ENCODE assay signal across 13 mouse cellular contexts in genomic region chr4:62500799-62501198, GRCm38 (mm10). TPM values are rescaled to one million over a fixed set of nuclear protein-coding genes. Genes with fewer than 3 reads are reported as not detected.
DNase-seq lines count a peak whose midpoint lies in the region; ATAC-seq lines count a peak whose summit lies in the region.
"Had no signal": no experiment of that assay in that cellular context is flagged by ENCODE, and none has a peak within 500 bp of the region (broad histone marks: within the 10 kb centered on the region; RNA-seq: fewer than 3 reads in every experiment).

No protein-coding gene starts in this region.

- no peak overlapping the region for H3K9ac ChIP-seq in kidney, embryonic 14.5 days (ENCODE audit: low read depth, low read length)
- H3K9ac ChIP-seq in kidney, embryonic 16.5 days (replicated peaks; ENCODE audit: low read length) = no peak overlapping the region
- H3K9ac ChIP-seq in neural tube, embryonic 13.5 days = no peak overlapping the region

- H3K4me2 ChIP-seq in kidney, embryonic 14.5 days (replicated peaks; ENCODE audit: low read depth, low read length) = peak overlapping the region; percentile 72; the same call in 1 of the 2 replicates
- H3K4me2 ChIP-seq in kidney, embryonic 16.5 days (replicated peaks; ENCODE audit: low read depth, low read length) = no peak overlapping the region
- H3K4me2 ChIP-seq in neural tube, embryonic 13.5 days = peak overlapping the region; percentile 66

- ATAC-seq in kidney, embryonic 14.5 days (ENCODE audit: low FRiP score, low TSS enrichment) = no peak
- no peak for ATAC-seq in kidney, embryonic 16.5 days (ENCODE audit: low FRiP score, low TSS enrichment)
- ATAC-seq in neural tube, embryonic 13.5 days (ENCODE audit: low read depth) = no peak

- H3K27ac ChIP-seq in kidney, embryonic 14.5 days (ENCODE audit: low read depth, low read length) = no peak overlapping the region
- H3K27ac ChIP-seq in kidney, embryonic 16.5 days (ENCODE audit: low read length) = no peak overlapping the region
- H3K27ac ChIP-seq in neural tube, embryonic 13.5 days (replicated peaks) = no peak overlapping the region

- no peaks in the 10 kb centered on the region for H3K9me3 ChIP-seq in kidney, embryonic 14.5 days (ENCODE audit: control insufficient read depth, low read length)
- H3K9me3 ChIP-seq in kidney, embryonic 16.5 days (ENCODE audit: low read length) = no peaks in the 10 kb centered on the region
- H3K9me3 ChIP-seq in neural tube, embryonic 13.5 days = no peaks in the 10 kb centered on the region
- H3K9me3 ChIP-seq: G1E had no signal

- H3K4me1 ChIP-seq in kidney, embryonic 14.5 days (ENCODE audit: control insufficient read depth, insufficient read depth, low read length) = peaks cover 3% of the 10 kb centered on the region; the same call in 1 of the 2 replicates
- H3K4me1 ChIP-seq in kidney, embryonic 16.5 days (ENCODE audit: insufficient read depth, low read length) = peaks cover 20% of the 10 kb centered on the region; the same call in 1 of the 2 replicates
- H3K4me1 ChIP-seq in neural tube, embryonic 13.5 days (replicated peaks) = peaks cover 15% of the 10 kb centered on the region

- H3K27me3 ChIP-seq in kidney, embryonic 14.5 days (ENCODE audit: control insufficient read depth, insufficient read depth, low read length) = no peaks in the 10 kb centered on the region
- no peaks in the 10 kb centered on the region for H3K27me3 ChIP-seq in kidney, embryonic 16.5 days (ENCODE audit: insufficient read depth, low read length)
- H3K27me3 ChIP-seq in neural tube, embryonic 13.5 days = no peaks in the 10 kb centered on the region

- no peak overlapping the region; the same call in 1 of the 2 replicates for H3K4me3 ChIP-seq in kidney, embryonic 14.5 days (ENCODE audit: low read length)
- H3K4me3 ChIP-seq in kidney, embryonic 16.5 days (ENCODE audit: low read length) = no peak overlapping the region
- H3K4me3 ChIP-seq in neural tube, embryonic 13.5 days = peak overlapping the region; percentile 3; the same call in 1 of the 2 replicates

- peaks cover 7% of the 10 kb centered on the region; the same call in 1 of the 2 replicates for H3K36me3 ChIP-seq in kidney, embryonic 14.5 days (ENCODE audit: control insufficient read depth, insufficient read depth, low read length)
- peaks cover 21% of the 10 kb centered on the region for H3K36me3 ChIP-seq in kidney, embryonic 16.5 days (ENCODE audit: insufficient read depth, low read length)
- H3K36me3 ChIP-seq in neural tube, embryonic 13.5 days = peaks cover 31% of the 10 kb centered on the region

- intact Hi-C loops in left cerebral cortex, postnatal 10 days (cut with DNase I) = no loop called here

- DNase-seq in cerebellum, adult 9-10 months = peak; percentile 38
- DNase-seq in cerebellum, postnatal 25 days = no peak
- DNase-seq in neural tube, embryonic 10.5 days (ENCODE audit: extremely low spot score, low spot score) = no peak
- DNase-seq in left cerebral cortex, adult 9 months (ENCODE audit: low spot score in 2 of 2) = no peak
- DNase-seq in left cerebral cortex, postnatal 10 days (ENCODE audit: extremely low spot score in 1 of 2, low spot score in 2 of 2) = no peak
- DNase-seq: cerebellum, postnatal 14 days; heart, adult 2 months; lung, postnatal 14 days; right cerebral cortex, postnatal 4 days had no signal

- 74% methylated on average over 4 of the region's 4 CpGs for WGBS in kidney, embryonic 14.5 days
- 81% methylated on average over 4 of the region's 4 CpGs for WGBS in kidney, embryonic 16.5 days
- WGBS in neural tube, embryonic 13.5 days = 88% methylated on average over 4 of the region's 4 CpGs

RNA-seq across cellular contexts. Expression of gene Hdhd3, which starts 2.5 kb away (rescaled TPM):
- 16.4 and 16.8 TPM in 2 replicates for polyA plus RNA-seq in kidney, embryonic 14.5 days (2014; fragmentation: Nextera tagmentation; extraction: Ambion mirVana)
- polyA plus RNA-seq in kidney, embryonic 16.5 days (2015; fragmentation: Nextera tagmentation; extraction: Ambion mirVana) = 17.3 and 20.6 TPM in 2 replicates
- polyA plus RNA-seq in neural tube, embryonic 13.5 days (2015; fragmentation: Nextera tagmentation; extraction: Ambion mirVana) = 13.1 and 14.2 TPM in 2 replicates
- total RNA-seq in left cerebral cortex, postnatal 10 days (2021) = 1 to 10 TPM; 8.3 to 8.4 TPM

RNA-seq across cellular contexts. Expression of gene Alad, which starts 18.9 kb away (rescaled TPM):
- polyA plus RNA-seq in kidney, embryonic 14.5 days (2014; fragmentation: Nextera tagmentation; extraction: Ambion mirVana) = 107 and 108 TPM in 2 replicates
- 108 and 113 TPM in 2 replicates for polyA plus RNA-seq in kidney, embryonic 16.5 days (2015; fragmentation: Nextera tagmentation; extraction: Ambion mirVana)
- polyA plus RNA-seq in neural tube, embryonic 13.5 days (2015; fragmentation: Nextera tagmentation; extraction: Ambion mirVana) = 49.8 and 58.8 TPM in 2 replicates
- total RNA-seq in left cerebral cortex, postnatal 10 days (2021) = 10 to 100 TPM; 27.3 to 30.1 TPM

RNA-seq across cellular contexts. Expression of gene Bspry, which starts 20.9 kb away (rescaled TPM):
- 16.8 and 25.8 TPM in 2 replicates for polyA plus RNA-seq in kidney, embryonic 14.5 days (2014; fragmentation: Nextera tagmentation; extraction: Ambion mirVana)
- polyA plus RNA-seq in kidney, embryonic 16.5 days (2015; fragmentation: Nextera tagmentation; extraction: Ambion mirVana) = 25.9 and 28.3 TPM in 2 replicates
- polyA plus RNA-seq in neural tube, embryonic 13.5 days (2015; fragmentation: Nextera tagmentation; extraction: Ambion mirVana) = 0.74 and 0.80 TPM in 2 replicates
- total RNA-seq in left cerebral cortex, postnatal 10 days (2021) = under 1 TPM; 0.32 to 0.45 TPM

RNA-seq across cellular contexts. Expression of gene Pole3, which starts 24.1 kb away (rescaled TPM):
- polyA plus RNA-seq in kidney, embryonic 14.5 days (2014; fragmentation: Nextera tagmentation; extraction: Ambion mirVana) = 89.5 and 104 TPM in 2 replicates
- polyA plus RNA-seq in kidney, embryonic 16.5 days (2015; fragmentation: Nextera tagmentation; extraction: Ambion mirVana) = 97.0 and 102 TPM in 2 replicates
- 61.8 and 63.1 TPM in 2 replicates for polyA plus RNA-seq in neural tube, embryonic 13.5 days (2015; fragmentation: Nextera tagmentation; extraction: Ambion mirVana)
- 10 to 100 TPM; 26.2 to 27.1 TPM for total RNA-seq in left cerebral cortex, postnatal 10 days (2021)

RNA-seq across cellular contexts. Expression of gene 4933430I17Rik, which starts 24.4 kb away (rescaled TPM):
- 0.49 and 1.0 TPM in 2 replicates for polyA plus RNA-seq in kidney, embryonic 14.5 days (2014; fragmentation: Nextera tagmentation; extraction: Ambion mirVana)
- 0.49 and 0.67 TPM in 2 replicates for polyA plus RNA-seq in kidney, embryonic 16.5 days (2015; fragmentation: Nextera tagmentation; extraction: Ambion mirVana)
- 0.70 and 0.87 TPM in 2 replicates for polyA plus RNA-seq in neural tube, embryonic 13.5 days (2015; fragmentation: Nextera tagmentation; extraction: Ambion mirVana)
- total RNA-seq in left cerebral cortex, postnatal 10 days (2021) = under 1 TPM; 0.19 to 0.26 TPM
- total RNA-seq: heart, adult 2 months had no signal
- polyA plus RNA-seq: heart, adult 2 months had no signal
